Mouse (Mus musculus): ENCODE measurements around the gene Hoxb13. TPM values are rescaled to one million over a fixed set of nuclear protein-coding genes. Genes with fewer than 3 reads are reported as not detected.

The Hoxb13 gene
- polyA plus RNA-seq, 1 experiment from 2014 or later = 0.08 TPM

- no peak overlapping the region for H3K9ac ChIP-seq (ENCODE audit: low read length)
- WGBS = 1% methylated on average over 25 of the region's 25 CpGs
- no peak overlapping the region for H3K4me2 ChIP-seq (ENCODE audit: low read depth, low read length)
- no peak for ATAC-seq (replicated peaks; ENCODE audit: extremely low read depth, insufficient read depth, low FRiP score)
- no peak overlapping the region for H3K27ac ChIP-seq (ENCODE audit: low read length)
- no peaks in the 10 kb centered on the region for H3K36me3 ChIP-seq (ENCODE audit: control insufficient read depth, insufficient read depth)
- no peaks in the 10 kb centered on the region for H3K4me1 ChIP-seq (ENCODE audit: control insufficient read depth, insufficient read depth, low read length)
- H3K4me3 ChIP-seq (ENCODE audit: low read length) = no peak overlapping the region
- peaks cover 95% of the 10 kb centered on the region for H3K27me3 ChIP-seq (ENCODE audit: control insufficient read depth, insufficient read depth, low read length)
- H3K9me3 ChIP-seq (replicated peaks; ENCODE audit: control insufficient read depth, low read length) = no peaks in the 10 kb centered on the region
Observed at GRCm38 (mm10) chr11:96172511-96173287, 21.4 kb upstream of the Hoxb13 start.

- no peak overlapping the region for H3K9ac ChIP-seq (ENCODE audit: low read length)
- peaks cover 96% of the 10 kb centered on the region for H3K27me3 ChIP-seq (ENCODE audit: control insufficient read depth, insufficient read depth, low read length)
- 2% methylated on average over 16 of the region's 16 CpGs for WGBS
- H3K9me3 ChIP-seq (replicated peaks; ENCODE audit: control insufficient read depth, low read length) = no peaks in the 10 kb centered on the region
- H3K36me3 ChIP-seq (ENCODE audit: control insufficient read depth, insufficient read depth) = no peaks in the 10 kb centered on the region
- ATAC-seq (replicated peaks; ENCODE audit: extremely low read depth, insufficient read depth, low FRiP score) = no peak
- no peak overlapping the region for H3K27ac ChIP-seq (ENCODE audit: low read length)
- H3K4me2 ChIP-seq (ENCODE audit: low read depth, low read length) = no peak overlapping the region
- no peak overlapping the region for H3K4me3 ChIP-seq (ENCODE audit: low read length)
- no peaks in the 10 kb centered on the region for H3K4me1 ChIP-seq (ENCODE audit: control insufficient read depth, insufficient read depth, low read length)
Observed at GRCm38 (mm10) chr11:96173288-96173840, 20.8 kb upstream of the Hoxb13 start.

- no peaks in the 10 kb centered on the region for H3K4me1 ChIP-seq (ENCODE audit: control insufficient read depth, insufficient read depth, low read length)
- no peaks in the 10 kb centered on the region for H3K9me3 ChIP-seq (replicated peaks; ENCODE audit: control insufficient read depth, low read length)
- ATAC-seq (replicated peaks; ENCODE audit: extremely low read depth, insufficient read depth, low FRiP score) = no peak
- H3K4me2 ChIP-seq (ENCODE audit: low read depth, low read length) = no peak overlapping the region
- H3K4me3 ChIP-seq (ENCODE audit: low read length) = no peak overlapping the region
- H3K27ac ChIP-seq (ENCODE audit: low read length) = no peak overlapping the region
- WGBS = 6% methylated on average over 6 of the region's 6 CpGs
- H3K36me3 ChIP-seq (ENCODE audit: control insufficient read depth, insufficient read depth) = no peaks in the 10 kb centered on the region
- H3K9ac ChIP-seq (ENCODE audit: low read length) = no peak overlapping the region
- peaks cover 94% of the 10 kb centered on the region for H3K27me3 ChIP-seq (ENCODE audit: control insufficient read depth, insufficient read depth, low read length)
Observed at GRCm38 (mm10) chr11:96174881-96175280, 19.2 kb upstream of the Hoxb13 start.

- Histone ChIP-seq H3K9ac (ENCODE audit: low read length) (no peak overlapping the region), H3K27ac (ENCODE audit: low read length) (no peak overlapping the region), H3K4me2 (ENCODE audit: low read depth, low read length) (no peak overlapping the region), H3K27me3 (ENCODE audit: control insufficient read depth, insufficient read depth, low read length) (peaks cover 93% of the 10 kb centered on the region), H3K4me3 (ENCODE audit: low read length) (no peak overlapping the region), H3K36me3 (ENCODE audit: control insufficient read depth, insufficient read depth) (no peaks in the 10 kb centered on the region), H3K4me1 (ENCODE audit: control insufficient read depth, insufficient read depth, low read length) (no peaks in the 10 kb centered on the region), H3K9me3 (replicated peaks; ENCODE audit: control insufficient read depth, low read length) (no peaks in the 10 kb centered on the region)
- WGBS = 3% methylated on average over 17 of the region's 17 CpGs
- no peak for ATAC-seq (replicated peaks; ENCODE audit: extremely low read depth, insufficient read depth, low FRiP score)
Observed at GRCm38 (mm10) chr11:96175511-96175910, 18.6 kb upstream of the Hoxb13 start.

- Histone ChIP-seq H3K4me2 (ENCODE audit: low read depth, low read length) (no peak overlapping the region), H3K27ac (ENCODE audit: low read length) (no peak overlapping the region), H3K9me3 (replicated peaks; ENCODE audit: control insufficient read depth, low read length) (no peaks in the 10 kb centered on the region), H3K4me3 (ENCODE audit: low read length) (no peak overlapping the region), H3K9ac (ENCODE audit: low read length) (no peak overlapping the region), H3K36me3 (ENCODE audit: control insufficient read depth, insufficient read depth) (no peaks in the 10 kb centered on the region), H3K27me3 (ENCODE audit: control insufficient read depth, insufficient read depth, low read length) (peaks cover 93% of the 10 kb centered on the region), H3K4me1 (ENCODE audit: control insufficient read depth, insufficient read depth, low read length) (no peaks in the 10 kb centered on the region)
- WGBS = 3% methylated on average over 9 of the region's 9 CpGs
- no peak for ATAC-seq (replicated peaks; ENCODE audit: extremely low read depth, insufficient read depth, low FRiP score)
Observed at GRCm38 (mm10) chr11:96175951-96176530, 18.1 kb upstream of the Hoxb13 start.

GRCm38 (mm10) chr11:96176841-96177240 lies 17.3 kb upstream of the Hoxb13 start:
- Histone ChIP-seq H3K4me3 (ENCODE audit: low read length) (no peak overlapping the region), H3K27ac (ENCODE audit: low read length) (no peak overlapping the region), H3K4me2 (ENCODE audit: low read depth, low read length) (no peak overlapping the region), H3K9ac (ENCODE audit: low read length) (no peak overlapping the region), H3K9me3 (replicated peaks; ENCODE audit: control insufficient read depth, low read length) (no peaks in the 10 kb centered on the region), H3K27me3 (ENCODE audit: control insufficient read depth, insufficient read depth, low read length) (peaks cover 94% of the 10 kb centered on the region), H3K4me1 (ENCODE audit: control insufficient read depth, insufficient read depth, low read length) (no peaks in the 10 kb centered on the region), H3K36me3 (ENCODE audit: control insufficient read depth, insufficient read depth) (no peaks in the 10 kb centered on the region)
- no peak for ATAC-seq (replicated peaks; ENCODE audit: extremely low read depth, insufficient read depth, low FRiP score)
- WGBS = 2% methylated on average over 10 of the region's 10 CpGs

- Histone ChIP-seq H3K36me3 (ENCODE audit: control insufficient read depth, insufficient read depth) (no peaks in the 10 kb centered on the region), H3K4me3 (ENCODE audit: low read length) (no peak overlapping the region), H3K4me1 (ENCODE audit: control insufficient read depth, insufficient read depth, low read length) (no peaks in the 10 kb centered on the region), H3K9ac (ENCODE audit: low read length) (no peak overlapping the region), H3K27me3 (ENCODE audit: control insufficient read depth, insufficient read depth, low read length) (peaks cover 94% of the 10 kb centered on the region), H3K4me2 (ENCODE audit: low read depth, low read length) (no peak overlapping the region), H3K9me3 (replicated peaks; ENCODE audit: control insufficient read depth, low read length) (0 out of 2 replicates have a peak, but pooled peaks cover 1% of the 10 kb centered on the region), H3K27ac (ENCODE audit: low read length) (no peak overlapping the region)
- 1% methylated on average over 27 of the region's 27 CpGs for WGBS
- no peak for ATAC-seq (replicated peaks; ENCODE audit: extremely low read depth, insufficient read depth, low FRiP score)
Observed at GRCm38 (mm10) chr11:96177546-96178174, 16.5 kb upstream of the Hoxb13 start.

GRCm38 (mm10) chr11:96178356-96178755 lies 15.8 kb upstream of the Hoxb13 start:
- 0 out of 2 replicates have a peak, but pooled peaks cover 4% of the 10 kb centered on the region for H3K9me3 ChIP-seq (replicated peaks; ENCODE audit: control insufficient read depth, low read length)
- no peak for ATAC-seq (replicated peaks; ENCODE audit: extremely low read depth, insufficient read depth, low FRiP score)
- H3K27ac ChIP-seq (ENCODE audit: low read length) = no peak overlapping the region
- H3K4me1 ChIP-seq (ENCODE audit: control insufficient read depth, insufficient read depth, low read length) = no peaks in the 10 kb centered on the region
- no peaks in the 10 kb centered on the region for H3K36me3 ChIP-seq (ENCODE audit: control insufficient read depth, insufficient read depth)
- no peak overlapping the region for H3K4me3 ChIP-seq (ENCODE audit: low read length)
- H3K9ac ChIP-seq (ENCODE audit: low read length) = no peak overlapping the region
- no peak overlapping the region for H3K4me2 ChIP-seq (ENCODE audit: low read depth, low read length)
- 3% methylated on average over 8 of the region's 8 CpGs for WGBS
- H3K27me3 ChIP-seq (ENCODE audit: control insufficient read depth, insufficient read depth, low read length) = peaks cover 94% of the 10 kb centered on the region

All from heart, embryonic 16.5 days (tissue).